Mouse (Mus musculus): ENCODE data around the gene Fgfr3.

DNA sequence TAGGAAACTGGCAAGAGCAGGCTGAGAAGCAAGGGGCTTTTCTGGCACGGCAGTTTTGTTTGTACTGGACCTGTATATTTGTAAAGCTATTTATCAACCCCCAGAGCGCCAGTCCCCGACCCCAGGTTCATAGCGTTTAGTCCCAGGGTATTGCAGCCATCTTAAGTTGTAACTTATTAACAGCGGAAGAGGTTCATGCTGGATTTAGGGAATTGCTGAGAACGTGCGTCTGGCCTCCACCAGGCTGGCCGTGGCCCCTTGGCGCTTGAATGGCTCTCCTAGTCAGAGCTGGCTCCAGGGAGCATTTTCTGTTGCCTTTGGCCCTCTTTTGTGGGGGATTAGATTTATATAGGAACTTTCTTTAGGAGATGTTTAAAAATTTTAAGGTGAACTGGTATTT is 14.8 kb downstream of the Fgfr3 start:
- TF ChIP-seq POLR2A (IDR thresholded peaks at IDR 0.05; ENCODE audit: borderline replicate concordance, low read depth, low read length) (no peak), CTCF (IDR thresholded peaks at IDR 0.05; ENCODE audit: low read depth, low read length) (no peak)
